Mouse (Mus musculus) hindlimb bud, embryonic 11.5 days (tissue): Measurements from ENCODE around the gene Supt16.
A peak's percentile ranks its signal among the peaks of the same experiment; 100 is the strongest.

Experiments
- DNase-seq: peaks from one replicate; pipeline ENCODE4 v3.0.0-alpha.2; 2012; ENCODE audit warnings: low read depth, low spot score; ENCODE audit errors: extremely low spot score

Gene Supt16

GRCm38 (mm10) chr14:52146540-52146939 is 50.7 kb downstream of the Supt16 start:
- DNase-seq: no peak

GRCm38 (mm10) chr14:52144165-52144564 is 53.1 kb downstream of the Supt16 start:
- DNase-seq: no peak

GRCm38 (mm10) chr14:52141445-52142127 is 55.6 kb downstream of the Supt16 start:
- DNase-seq: no peak

- DNase-seq: no peak
Observed at GRCm38 (mm10) chr14:52140577-52141444, 56.4 kb downstream of the Supt16 start.

- DNase-seq: no peak
Observed at GRCm38 (mm10) chr14:52133584-52133983, 63.6 kb downstream of the Supt16 start.

- DNase-seq: no peak
Observed at GRCm38 (mm10) chr14:52124636-52125035, 72.6 kb downstream of the Supt16 start.

GRCm38 (mm10) chr14:52123918-52124317 is 73.3 kb downstream of the Supt16 start:
- DNase-seq: no peak

- no peak for DNase-seq
Observed at GRCm38 (mm10) chr14:52120169-52120568, 77.0 kb downstream of the Supt16 start.

- DNase-seq: peak; percentile 71
Observed at GRCm38 (mm10) chr14:52118823-52119608, 78.2 kb downstream of the Supt16 start.

- no peak for DNase-seq
Observed at GRCm38 (mm10) chr14:52118456-52118822, 78.8 kb downstream of the Supt16 start.

GRCm38 (mm10) chr14:52117241-52117640 is 80.0 kb downstream of the Supt16 start:
- DNase-seq: no peak

- DNase-seq: no peak
Observed at GRCm38 (mm10) chr14:52114101-52114500, 83.1 kb downstream of the Supt16 start.
